Mouse (Mus musculus): Measurements from ENCODE around the gene March6.

March6 gene

GRCm38 (mm10) chr15:31454096-31454860 is 76.6 kb downstream of the March6 start:
- DNase-seq (ENCODE audit: low spot score in 2 of 2): no peak

DNA sequence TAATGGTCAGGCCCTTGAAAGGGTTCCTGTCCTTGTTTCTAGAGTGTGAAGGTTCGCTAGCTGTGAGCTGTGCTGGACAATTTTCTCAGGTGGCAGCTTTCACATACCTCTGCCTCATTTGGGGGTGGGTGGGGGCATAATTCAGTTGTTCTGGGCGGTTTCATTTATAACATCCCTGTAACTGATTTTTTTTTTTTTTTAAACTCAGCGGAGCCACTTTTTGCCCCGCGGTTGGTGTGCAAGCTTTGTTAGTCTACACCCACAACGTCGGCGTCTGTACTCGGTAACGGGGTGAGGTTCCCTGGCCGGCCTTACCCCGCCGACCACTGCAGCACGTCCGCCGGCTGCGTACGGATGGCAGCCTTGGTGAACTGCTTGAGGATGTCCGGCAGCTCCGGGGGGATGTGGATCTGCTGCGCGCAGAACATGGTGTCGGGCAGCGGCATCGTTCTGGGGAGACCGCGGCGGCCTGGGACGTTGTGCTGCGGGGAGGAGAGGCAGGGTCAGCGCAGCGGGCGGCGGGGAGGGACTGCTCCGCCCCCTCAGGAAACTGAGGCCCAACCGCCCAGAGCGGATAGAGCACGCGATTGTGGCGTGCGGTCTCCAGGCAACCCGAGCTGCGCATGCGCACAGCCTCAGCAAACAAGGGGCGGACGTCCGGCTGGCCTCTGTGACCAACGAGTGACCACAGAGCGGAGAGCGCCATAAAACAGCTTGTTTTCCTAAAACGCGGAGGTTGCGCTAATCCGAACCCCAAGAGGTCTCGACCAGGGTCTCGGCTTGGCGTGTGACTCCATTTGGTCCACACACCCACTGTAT is 77.5 kb downstream of the March6 start, which contains the start of gene Ropn1l:
TSS of gene Ropn1l (minus strand) at position 640 of the 819 bp plus-strand sequence.
- DNase-seq (ENCODE audit: low spot score in 2 of 2): peak; percentile 73 to 81

DNA sequence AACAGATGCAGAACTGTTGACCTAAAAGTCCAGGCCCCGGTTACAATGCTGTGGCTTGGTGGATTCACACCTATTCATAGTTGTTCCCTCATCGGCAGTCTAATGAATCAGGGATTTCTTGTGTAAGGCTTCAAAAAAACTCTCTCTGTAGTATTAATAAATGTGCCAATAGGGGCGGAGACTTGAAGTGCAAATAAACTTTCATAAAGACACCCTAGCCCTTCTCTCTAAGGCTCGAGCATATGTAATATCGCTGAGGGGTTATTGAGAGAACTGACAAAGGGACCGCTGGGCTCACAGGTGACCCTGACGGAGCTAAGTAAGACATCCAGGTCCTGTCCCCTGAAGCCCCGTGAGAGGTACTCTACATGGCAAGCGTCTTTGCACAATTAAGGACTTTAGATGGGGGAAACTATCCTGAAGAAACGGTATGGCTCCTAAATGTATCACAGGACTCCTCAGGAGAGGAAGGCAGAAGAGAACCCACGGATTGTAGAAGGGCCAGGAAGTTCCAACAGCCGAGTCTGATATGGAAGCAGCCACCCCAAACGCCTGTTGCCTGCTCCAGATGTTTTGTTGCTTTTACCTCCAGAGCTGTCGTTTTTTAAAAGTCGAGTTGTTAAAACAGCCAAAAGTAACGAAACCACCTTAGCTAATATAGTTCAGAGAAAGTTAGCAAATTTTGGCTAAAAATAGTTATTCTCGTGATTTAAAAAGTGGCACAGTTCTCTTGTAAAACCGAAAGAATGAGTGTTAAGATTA is 78.3 kb downstream of the March6 start:
- DNase-seq (ENCODE audit: low spot score in 2 of 2): no peak

GRCm38 (mm10) chr15:31449772-31450171 is 81.1 kb downstream of the March6 start:
- DNase-seq (ENCODE audit: low spot score in 2 of 2): no peak

- peak in 1 of 2 experiments; percentile 13 for DNase-seq (ENCODE audit: low spot score in 2 of 2)
Measured at GRCm38 (mm10) chr15:31447121-31447520, 83.7 kb downstream of the March6 start.

GRCm38 (mm10) chr15:31442698-31443097 is 88.2 kb downstream of the March6 start:
- no peak for DNase-seq (ENCODE audit: low spot score in 2 of 2)

GRCm38 (mm10) chr15:31441996-31442395 is 88.9 kb downstream of the March6 start:
- no peak for DNase-seq (ENCODE audit: low spot score in 2 of 2)

- no peak for DNase-seq (ENCODE audit: low spot score in 2 of 2)
Measured at GRCm38 (mm10) chr15:31436811-31437210, 94.0 kb downstream of the March6 start.

- DNase-seq (ENCODE audit: low spot score in 2 of 2): no peak
Measured at GRCm38 (mm10) chr15:31436083-31436482, 94.8 kb downstream of the March6 start.

DNA sequence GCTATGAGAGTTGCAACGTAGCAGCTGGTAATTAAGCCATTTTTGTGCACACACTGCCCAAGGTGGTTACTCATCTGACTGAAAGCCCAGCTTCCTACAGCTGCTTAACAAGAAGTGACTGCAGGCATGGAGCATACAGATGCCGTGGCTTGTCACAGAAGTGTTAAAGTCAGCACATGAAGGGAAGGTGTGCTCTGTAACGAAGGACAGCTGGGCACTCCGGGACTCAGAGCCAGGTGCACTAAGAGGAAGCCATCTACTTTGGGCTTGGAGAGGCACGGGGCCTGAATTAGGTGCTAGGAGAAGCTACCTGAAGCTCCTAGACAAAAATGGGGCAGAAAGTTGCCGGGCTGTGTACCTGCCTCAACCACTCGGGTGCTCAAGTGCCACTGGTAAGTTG is 97.1 kb downstream of the March6 start:
- no peak for DNase-seq (ENCODE audit: low spot score in 2 of 2)

- DNase-seq (ENCODE audit: low spot score in 2 of 2): no peak
Measured at GRCm38 (mm10) chr15:31431847-31432246, 99.0 kb downstream of the March6 start.

DNA sequence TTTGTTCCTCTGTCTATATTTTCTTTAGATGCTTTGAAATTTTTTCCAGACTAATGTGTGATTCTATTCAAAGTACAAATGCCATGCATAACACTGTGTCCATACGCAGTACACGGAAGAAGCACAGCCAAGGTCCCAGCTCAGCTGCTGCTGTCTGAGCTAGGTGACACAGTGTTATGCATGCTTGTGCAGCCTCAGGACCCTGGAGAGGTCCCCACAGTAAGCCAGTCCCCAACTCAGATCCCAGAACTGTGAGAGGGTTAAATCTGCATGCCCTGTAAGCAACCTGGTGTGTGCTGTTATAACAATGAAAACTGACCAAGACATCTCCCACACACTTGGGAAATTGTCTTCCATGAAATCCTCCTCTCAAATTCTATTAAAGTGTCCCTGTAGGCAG is 100.8 kb downstream of the March6 start:
- DNase-seq (ENCODE audit: low spot score in 2 of 2): no peak

DNA sequence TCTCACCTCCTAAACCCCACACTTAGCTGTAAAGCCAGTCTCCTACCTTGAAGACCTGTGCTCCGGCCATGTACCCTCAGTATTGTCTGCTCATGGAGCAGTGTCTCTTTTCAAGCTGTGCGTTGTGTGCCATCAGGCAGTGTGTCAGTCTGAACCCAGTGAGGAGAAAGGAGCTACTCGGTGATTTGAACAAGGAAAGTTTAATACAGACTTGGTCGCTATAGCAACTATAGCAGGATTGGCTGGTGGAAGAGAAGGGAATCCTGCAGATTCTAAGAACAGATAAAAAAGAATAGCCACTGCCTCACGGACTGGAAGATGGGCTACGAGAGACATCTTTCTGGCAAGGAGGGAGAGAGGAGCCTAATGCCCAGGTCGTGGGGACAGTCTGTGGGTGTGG is 101.4 kb downstream of the March6 start:
- no peak for DNase-seq (ENCODE audit: low spot score in 2 of 2)

- DNase-seq (ENCODE audit: low spot score in 2 of 2): no peak
Measured at GRCm38 (mm10) chr15:31428571-31428970, 102.3 kb downstream of the March6 start.

- no peak for DNase-seq (ENCODE audit: low spot score in 2 of 2)
Measured at GRCm38 (mm10) chr15:31427390-31427789, 103.5 kb downstream of the March6 start.

- DNase-seq (ENCODE audit: low spot score in 2 of 2): no peak
Measured at GRCm38 (mm10) chr15:31426066-31426706, 104.7 kb downstream of the March6 start.

GRCm38 (mm10) chr15:31422649-31423369 is 108.0 kb downstream of the March6 start:
- no peak for DNase-seq (ENCODE audit: low spot score in 2 of 2)

GRCm38 (mm10) chr15:31419037-31419436 is 111.8 kb downstream of the March6 start:
- peak; percentile 7 to 60 for DNase-seq (ENCODE audit: low spot score in 2 of 2)

GRCm38 (mm10) chr15:31418686-31419024 is 112.2 kb downstream of the March6 start:
- DNase-seq (ENCODE audit: low spot score in 2 of 2): no peak

- DNase-seq (ENCODE audit: low spot score in 2 of 2): peak in 1 of 2 experiments; percentile 53
Measured at GRCm38 (mm10) chr15:31417796-31418685, 112.8 kb downstream of the March6 start.

All from natural killer cell, adult 2 months (primary cell).